Mouse (Mus musculus) E14TG2a.4 (cell line): ENCODE measurements around the gene Atp2a3.

Experiments
- CTCF ChIP-seq: conservative IDR thresholded peaks from 2 replicates; pipeline ENCODE4 v1.5.1; 2014; ENCODE audit warnings: low read length
- NANOG ChIP-seq: IDR thresholded peaks from 2 replicates; pipeline ENCODE4 v1.6.1; 2014; ENCODE audit warnings: borderline replicate concordance, low read length, mixed read lengths
- POU5F1 ChIP-seq: IDR thresholded peaks from 2 replicates; pipeline ENCODE4 v1.6.1; 2014; ENCODE audit warnings: low read length, borderline replicate concordance

DNA sequence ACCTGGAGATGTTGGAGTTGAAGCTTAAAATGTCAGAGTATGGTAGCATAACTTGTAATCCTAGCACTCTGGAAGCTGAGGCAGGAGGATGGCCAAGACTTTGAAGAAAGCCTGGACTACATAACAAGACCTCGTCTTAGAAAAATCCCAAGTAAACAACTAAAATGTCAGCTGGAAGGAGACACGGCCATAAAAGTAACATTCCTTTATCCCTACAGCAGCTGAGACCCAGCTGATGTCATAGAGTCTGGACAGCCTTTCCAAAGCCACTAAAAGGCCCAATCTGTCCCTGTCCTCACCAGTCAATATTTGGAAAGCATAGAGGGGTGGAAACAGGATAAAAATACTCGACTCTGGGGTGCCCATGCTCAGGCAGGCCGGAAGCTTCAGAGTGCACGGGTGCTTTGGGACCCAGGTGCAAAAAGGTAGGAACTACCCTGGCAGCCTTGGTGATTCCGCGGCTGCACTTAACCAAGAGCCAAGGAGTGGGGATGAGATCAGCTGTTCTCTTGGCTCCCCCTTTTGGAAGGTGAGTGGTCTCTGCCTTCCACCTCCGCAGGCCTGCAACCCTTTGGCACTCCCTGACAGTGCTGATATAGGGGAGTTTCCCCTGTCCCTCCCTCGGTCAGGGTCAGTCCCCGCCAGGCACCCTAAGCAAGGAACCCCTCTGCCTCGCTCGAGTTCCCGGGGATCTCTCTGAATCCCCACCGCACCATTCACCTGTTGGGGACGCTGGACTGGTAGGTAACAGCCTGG is 867 bp upstream of the Atp2a3 start:
- TF ChIP-seq CTCF (no peak), POU5F1 (no peak), NANOG (no peak)
